Mouse (Mus musculus) adipocyte (in vitro differentiated cells): Measurements from ENCODE around the gene Arf4.

Experiments used
- DNase-seq: peaks from one replicate; pipeline ENCODE4 v3.0.0-alpha.2; 2016; ENCODE audit warnings: low spot score

Arf4 gene

DNA sequence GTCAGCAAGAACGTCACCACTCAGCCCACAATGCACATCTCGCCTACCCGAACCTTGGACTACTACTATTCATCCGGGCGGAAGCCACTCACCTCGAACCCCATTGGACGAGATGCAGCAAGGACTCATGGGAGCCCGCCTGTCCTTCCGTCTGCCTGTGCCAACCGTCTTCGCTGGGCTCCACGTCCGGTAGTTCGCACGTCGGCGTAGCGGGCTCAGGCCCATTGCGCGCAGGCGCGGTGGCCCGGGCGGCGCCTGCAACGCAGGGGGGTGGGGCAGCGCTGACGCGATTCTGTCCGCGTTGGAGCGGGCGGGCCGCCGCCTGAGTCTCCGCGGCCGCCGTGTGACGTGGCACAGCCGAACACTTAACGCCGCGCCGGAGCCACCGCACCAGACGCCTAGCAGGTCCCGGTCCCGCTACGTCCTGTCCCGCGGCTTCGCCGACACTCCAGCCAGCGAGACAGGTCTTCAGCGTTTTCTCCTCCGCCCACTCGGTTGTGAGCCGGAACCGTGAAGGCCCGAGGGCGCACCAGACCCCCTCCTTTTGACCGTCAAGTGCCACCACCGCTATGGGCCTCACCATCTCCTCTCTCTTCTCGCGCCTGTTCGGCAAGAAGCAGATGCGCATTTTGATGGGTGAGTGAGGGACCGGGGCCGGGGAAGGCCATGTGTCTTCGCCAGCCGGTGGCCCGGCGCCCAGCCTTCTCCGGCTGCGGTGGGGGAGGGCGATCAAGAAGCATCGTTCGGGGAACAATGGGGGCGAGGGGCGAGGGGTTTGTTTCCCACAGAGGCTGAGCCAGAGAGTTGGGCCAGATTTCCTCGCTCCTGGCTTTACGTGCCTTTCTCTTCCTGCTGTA, at the start of gene Arf4:
Gene Arf4 (plus strand): TSS at position 224 of the 857 bp plus-strand sequence.
- DNase-seq, result peak; percentile 99

DNA sequence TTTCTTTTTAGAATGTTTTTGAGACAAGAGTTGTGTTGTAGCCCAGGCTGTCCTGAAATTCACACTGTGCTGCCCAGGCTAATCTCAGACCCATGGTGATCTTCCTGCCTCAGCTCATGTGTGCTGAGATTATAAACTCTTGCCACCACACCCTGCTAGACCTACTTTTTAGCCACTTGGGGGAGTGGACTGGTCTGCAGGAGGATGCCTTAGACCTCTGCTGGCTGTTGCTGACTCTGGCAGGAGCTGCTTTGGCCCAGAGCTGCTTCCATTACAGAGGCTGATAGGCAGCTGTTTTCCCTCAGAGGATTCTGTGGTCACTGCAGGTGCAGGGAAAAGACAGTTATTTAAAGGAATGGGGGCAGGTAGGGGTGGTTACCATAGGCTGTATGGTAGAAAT, 46.5 kb upstream of the Arf4 start:
- DNase-seq, result no peak

DNA sequence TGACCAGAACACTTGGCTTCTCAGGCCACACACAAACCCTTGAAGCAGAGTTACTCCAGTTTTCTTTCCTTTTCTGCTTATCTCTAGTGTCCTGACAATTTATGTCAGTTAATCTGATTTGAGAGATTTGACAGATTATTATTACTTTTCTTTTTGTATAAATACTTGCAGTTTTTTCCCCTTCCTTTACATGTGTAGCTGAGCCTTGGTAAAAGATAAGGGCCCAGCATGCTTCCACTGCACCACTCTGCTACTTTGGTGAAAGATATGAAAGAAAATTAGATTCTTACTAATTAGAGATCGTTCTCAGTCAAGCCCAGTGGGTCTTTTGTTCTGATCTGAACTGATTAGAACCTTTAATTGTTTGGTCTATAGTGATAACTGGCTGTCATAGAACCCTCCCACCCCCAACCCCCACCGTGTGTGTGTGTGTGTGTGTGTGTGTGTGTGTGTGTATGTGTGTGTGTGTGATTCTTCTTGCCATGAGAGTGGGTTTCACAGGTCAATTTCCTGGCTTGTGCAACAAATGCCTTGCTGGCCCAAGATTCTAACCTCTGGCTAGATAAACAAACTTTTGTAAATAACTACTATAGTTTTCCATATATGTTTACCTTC, 44.5 kb upstream of the Arf4 start:
- no peak for DNase-seq

DNA sequence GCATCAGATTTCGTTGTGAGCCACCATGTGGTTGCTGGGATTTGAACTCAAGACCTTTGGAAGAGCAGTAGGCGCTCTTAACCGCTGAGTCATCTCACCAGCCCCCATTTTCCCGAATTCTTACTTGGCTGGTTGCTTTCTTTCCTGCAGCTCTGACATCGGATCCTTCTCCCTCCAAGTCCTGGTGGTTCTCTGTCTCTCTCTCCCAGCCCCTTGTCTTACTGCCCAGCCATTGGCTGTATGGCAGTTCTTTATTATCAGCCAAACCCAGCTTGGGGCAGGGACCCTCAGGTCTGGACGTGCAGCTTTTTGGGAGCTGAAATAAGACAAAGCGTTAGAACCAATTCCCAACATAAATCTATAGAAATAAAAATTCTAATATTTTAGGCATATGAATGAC, 42.7 kb upstream of the Arf4 start:
- DNase-seq, result no peak

DNA sequence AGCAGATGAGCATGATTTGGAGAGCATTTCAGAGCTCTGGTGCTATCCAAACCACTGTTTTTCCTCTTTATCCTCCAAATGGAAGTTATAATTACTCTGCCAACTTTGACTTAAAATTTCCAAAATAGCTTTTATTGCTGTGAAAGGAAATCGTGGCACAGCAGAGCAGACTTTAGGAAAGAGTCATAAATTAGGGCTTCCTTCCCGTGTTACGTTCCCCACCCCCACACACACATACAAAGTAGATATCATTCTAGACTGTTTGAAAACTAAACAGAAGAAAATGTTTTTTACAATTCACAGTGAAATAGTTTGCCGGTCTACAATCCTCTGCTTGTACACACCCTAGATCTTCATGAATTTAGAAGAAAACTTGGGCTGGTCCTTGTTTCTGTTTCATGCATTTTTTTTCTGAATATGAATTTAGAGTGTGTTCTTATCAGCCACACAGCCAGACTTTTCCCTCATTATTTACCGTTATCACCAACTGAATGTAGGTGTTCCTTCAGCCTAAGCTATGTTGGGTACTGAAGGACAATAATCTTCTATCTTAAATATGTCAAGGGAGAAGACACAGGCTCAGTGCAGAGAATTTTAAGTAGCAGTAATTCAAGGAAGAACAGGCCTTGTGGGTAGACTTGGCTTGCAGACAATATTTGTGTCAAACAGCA, 42.0 kb upstream of the Arf4 start:
- DNase-seq, result no peak

DNA sequence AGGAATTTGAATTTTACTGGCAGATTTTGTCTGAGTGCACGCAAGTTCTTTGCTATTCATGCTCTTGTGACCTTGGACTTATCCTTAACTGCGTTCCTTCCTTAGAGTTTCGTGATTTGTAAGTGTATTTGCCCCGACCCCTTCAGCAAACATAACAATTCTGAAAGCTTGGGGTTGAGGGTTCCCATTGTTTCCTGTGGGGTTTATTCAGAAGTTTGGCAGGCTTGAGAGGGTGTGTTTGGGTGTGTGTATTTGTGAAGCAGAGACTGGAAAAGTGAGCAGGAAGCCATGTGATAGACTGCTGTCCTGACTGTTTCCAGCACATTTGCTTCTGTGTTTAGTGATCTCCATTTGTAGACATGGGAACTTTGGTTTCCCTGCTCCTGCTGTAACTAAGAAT, 32.5 kb upstream of the Arf4 start:
- DNase-seq, result no peak

DNA sequence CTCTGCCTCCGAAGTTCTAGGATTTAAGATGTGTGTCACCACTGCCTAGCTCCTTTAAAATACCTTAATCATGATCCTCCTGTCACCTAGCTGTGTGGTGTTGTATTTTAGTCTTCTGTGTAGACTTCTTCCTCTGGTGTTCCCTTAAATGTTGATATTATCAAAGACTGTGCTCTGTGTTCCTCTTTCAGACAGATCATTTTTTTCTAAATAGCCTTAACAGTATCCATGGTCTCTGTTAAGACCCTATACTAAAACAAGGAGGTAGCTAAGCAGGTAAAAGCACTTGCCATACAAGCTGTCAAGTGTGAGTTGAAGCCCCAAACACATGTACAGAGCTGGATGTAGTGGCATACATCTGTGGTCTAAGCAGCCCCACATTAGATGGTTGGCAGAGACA, 28.2 kb upstream of the Arf4 start:
- DNase-seq, result no peak

DNA sequence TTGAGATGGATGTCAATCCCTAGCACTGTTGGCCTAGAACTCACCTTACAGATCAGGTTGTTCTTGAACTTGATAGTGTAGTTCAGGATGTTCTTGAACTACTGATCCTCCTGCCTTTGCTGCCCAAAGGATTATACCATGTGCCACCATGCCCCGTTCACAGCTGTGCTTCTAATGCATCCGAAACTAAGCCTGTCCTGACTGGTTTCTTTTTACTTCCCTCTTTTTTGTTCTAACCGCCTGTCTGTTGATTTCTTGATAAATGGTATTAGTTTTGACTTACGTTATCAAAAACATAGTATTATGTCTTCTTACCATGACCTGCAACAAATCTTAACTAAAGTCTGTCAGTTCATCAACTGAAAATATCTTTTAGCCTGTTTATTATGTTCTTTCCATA, 27.2 kb upstream of the Arf4 start:
- no peak for DNase-seq

DNA sequence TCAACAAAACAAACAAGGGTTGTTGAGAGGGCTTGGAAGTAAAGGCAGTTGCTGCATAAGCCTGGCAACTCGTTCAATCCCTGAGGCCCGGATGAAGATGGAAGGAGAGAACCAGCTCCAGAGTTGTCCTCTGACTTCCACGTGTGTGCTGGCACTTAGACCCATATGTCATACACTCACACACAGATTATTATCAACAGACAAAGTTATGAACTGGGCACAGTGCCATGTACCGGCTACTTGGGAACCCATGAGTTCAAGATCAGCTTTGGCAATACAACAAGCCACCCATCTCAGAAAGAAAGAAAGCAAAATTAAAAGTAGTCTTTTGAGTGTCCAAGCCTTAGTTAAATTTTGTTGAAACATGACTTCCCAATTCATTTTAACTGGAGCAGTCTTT, 12.6 kb upstream of the Arf4 start:
- no peak for DNase-seq

DNA sequence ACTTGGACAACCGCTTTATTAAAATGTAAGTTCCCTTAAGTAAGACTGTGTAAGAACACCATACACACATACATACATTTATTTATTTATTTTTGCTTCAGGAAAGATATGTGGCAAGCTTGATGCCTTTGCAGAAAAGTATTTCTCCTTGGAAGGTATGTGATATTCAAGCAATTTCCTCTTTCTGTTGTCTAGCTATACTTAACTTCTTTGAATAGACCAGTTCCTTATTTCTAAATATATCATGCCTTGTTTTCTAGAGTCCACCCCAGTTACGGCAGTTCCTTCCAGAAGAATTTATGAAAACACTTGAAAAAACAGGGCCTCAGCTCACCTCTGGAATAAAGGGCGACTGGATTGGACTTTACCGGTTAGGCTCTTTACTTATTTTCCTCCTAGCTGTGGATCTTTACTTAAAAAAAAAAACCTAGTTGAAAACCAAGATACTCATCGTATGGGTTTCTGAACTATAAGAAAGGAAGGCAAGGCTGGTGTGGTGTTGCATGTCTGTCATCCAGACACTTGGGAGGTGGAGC, 11.2 kb upstream of the Arf4 start:
- no peak for DNase-seq

DNA sequence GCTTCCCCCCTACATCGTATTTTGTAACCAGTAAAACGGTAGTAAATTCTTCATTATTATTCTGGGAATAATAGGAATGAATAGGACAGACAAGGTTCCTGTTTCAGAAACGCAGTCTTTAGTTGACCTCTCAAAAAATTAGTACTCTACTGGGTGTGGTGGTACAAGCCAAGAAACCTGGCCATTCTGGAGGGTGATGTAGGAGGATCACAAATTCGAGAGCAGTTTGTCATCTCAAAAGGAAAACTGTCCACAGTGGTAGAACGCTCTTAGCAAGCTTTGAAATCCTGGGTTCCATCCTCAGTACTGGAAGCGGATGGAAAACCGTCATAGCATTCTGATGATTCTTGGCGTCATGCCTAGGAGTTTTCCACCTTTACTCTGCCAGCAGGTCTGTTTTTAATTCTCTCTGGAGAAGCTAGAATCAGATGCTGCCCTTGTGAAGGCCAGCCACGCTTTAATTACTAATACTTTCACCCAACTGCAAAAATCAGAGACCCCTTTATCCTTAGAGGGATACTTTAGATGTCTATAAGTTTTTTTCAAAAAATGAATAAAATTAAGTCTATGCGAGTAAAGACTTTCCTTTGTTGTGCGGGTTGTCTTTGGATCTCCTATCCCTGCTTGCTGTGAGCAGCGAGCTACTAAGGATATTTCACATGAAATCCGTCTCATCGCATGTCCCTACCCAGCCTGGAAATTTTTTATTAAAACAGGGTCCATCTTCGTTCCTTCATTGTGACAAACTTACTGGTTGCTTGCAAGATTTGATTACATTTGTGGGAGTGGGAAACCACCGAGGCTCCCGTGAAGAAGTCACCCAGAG, 636 bp upstream of the Arf4 start:
- peak; percentile 62 for DNase-seq

DNA sequence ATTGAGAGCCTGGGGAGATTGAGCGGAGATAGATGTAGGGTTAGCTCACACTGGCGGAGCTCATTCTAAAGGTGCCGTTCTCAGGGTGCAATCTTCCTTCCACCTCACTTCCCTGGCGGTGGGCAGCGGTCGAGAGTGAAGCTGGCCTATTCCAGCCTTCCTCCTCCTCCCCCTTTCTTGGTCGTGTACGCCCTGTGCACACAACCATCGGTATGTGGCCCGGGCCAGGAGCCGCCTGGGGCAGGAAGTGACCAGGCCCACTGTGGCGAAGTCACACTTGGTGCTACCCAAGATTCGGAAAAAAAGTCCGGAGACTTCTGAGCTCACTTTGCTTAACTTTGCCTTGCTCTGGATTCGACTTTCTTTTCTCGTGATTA, 822 bp downstream of the Arf4 start:
- peak; percentile 67 for DNase-seq

DNA sequence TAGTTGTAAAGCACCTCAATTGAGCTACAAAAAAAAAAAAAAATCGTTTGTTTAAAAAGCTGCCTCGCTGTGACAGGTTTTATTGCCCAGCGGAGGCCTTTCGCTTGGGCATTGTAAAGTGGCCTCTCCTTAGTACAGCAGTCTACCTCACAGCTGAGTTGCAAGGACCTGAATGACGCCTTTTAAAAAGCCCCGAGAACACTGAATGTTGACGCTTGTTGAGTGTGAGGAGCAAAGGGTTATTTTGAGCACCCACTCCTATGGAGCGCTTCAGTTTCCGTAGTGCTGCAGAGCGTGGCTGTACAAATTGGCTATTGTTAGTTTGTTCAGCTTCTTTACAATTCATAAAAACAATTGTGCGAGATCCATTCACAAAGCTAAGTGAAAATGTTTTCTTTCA, 1.4 kb downstream of the Arf4 start:
- DNase-seq, result peak; percentile 30

DNA sequence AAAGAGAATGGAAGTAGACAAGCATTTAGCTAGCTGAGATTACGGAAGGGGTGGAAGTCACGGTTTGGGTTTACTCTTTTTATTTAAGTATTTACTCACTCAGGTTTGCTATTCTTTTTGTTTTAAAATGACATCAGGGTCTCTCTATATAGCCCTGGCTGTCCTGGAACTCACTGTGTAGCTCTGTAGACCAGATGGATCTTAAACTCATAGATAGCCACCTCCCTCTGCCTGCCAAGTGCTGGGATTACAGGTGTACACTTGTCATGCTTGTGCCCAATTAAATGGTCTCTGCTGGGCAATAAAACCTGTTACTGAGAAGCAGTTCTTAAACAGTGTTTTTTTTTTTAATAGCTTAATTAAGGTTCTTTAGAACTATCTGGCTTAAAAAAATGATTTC, 2.1 kb downstream of the Arf4 start:
- DNase-seq, result peak; percentile 42

DNA sequence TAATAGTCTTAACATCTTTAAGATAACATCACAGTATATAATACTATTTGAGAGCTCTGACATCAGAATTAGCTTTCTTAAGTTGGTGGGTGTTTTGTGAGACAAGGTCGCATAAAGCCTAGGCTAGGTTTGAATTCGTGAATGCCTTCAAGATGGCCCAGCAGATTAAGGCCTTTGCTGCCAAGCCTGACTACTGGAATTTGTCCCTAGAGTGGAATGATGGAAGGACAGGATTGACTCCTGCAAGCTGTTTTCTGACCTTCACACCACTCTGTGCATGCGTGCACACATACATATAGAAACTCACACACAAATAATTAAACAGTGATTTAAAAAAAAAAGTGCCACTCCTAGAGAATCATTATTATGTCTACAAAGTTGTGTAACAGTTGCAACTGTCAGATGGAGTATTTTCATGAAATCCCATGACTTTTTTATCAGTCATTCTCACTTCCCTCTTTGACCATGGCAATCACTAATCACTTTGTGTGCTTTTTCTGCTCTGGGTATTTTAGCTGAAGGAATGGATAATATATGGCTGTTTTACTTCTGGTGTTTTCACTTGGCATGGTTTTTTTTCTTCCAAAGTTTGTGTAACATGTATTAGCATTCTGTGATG, 5.2 kb downstream of the Arf4 start:
- DNase-seq, result no peak

DNA sequence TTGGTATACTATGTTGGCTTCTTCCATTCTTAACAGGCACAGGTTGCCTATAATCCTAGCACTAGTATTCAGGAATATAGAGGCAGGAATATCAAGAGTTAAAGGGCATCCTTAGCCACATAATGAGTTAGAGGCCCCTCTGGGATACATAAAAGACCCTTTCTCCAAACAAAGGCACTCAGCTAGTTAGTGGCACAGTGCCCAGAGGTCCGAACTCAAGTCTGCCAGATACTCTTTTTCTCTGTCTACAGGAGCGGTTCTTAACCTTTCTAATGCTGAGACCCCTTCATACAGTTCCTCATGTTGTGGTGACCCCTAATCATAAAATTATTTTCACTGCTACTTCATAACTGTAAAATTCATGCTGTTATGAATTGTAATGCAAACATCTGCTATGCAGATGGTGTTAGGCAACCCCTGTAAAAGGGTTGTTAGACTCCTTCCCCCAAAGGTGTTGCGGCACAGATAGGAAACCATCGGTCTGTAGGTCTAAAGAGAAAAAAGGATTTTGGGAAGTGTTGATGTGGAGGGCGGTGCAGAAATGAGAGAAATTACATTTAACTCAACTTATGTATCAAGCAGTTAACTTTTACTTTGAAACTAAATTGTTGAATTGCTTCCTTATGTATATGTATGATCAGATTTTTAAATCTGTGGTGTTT, 8.2 kb downstream of the Arf4 start:
- no peak for DNase-seq

DNA sequence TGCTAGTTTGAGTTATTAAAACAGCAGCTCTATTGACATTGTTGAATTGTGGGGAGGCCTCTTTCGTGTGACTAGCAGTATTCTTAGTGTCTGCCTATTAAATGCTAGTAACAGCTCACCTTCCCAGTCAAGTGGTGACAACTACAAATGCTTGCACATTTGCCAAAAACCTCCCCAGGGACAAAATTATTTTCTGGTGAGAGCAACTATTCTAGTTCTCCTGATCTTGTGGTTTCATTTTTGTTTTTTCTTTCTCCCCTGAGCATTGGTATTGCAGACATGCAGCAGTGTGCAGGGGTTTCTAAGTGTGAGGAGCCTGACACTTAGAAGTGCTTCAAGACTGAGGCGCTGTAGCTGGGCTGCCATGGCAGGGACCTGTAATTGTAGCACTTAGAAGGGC, 9.9 kb downstream of the Arf4 start:
- peak; percentile 52 for DNase-seq

DNA sequence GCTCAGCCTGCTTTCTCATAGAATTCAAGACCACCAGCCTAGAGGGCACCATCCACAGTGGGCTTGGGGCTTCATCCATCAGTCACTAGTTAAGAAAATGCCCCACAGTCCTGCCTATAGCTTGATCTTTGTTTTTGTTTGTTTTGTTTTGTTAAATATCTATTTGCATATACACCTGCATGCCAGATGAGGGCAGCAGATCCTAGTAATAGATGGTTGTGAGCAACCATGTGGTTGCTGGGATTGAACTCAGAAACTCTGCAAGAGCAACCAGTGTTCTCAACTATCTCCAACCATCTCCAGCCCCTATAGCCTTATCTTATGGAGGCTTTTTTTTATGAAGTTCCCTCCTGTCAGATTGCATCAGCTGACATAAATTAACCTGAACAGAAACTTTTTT, 14.0 kb downstream of the Arf4 start:
- DNase-seq, result no peak

DNA sequence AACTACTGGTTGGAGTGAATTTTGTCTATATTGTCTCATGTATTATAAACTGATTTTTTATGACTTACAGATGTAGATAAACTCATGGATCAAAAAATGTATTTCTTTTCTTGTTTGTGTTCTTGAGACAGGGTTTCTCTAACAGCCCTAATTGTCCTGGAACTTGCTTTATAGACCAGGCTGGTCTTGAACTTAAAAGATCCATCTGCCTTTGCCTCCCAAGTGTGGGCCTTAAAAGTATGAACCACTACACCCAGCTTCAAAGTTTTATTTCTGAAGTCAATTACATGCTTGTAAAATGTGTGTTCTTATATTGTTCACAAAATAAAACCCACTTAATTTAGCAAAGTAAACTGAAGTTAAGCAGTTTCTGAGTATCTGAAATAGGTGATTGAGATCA, 20.3 kb downstream of the Arf4 start:
- DNase-seq, result no peak

DNA sequence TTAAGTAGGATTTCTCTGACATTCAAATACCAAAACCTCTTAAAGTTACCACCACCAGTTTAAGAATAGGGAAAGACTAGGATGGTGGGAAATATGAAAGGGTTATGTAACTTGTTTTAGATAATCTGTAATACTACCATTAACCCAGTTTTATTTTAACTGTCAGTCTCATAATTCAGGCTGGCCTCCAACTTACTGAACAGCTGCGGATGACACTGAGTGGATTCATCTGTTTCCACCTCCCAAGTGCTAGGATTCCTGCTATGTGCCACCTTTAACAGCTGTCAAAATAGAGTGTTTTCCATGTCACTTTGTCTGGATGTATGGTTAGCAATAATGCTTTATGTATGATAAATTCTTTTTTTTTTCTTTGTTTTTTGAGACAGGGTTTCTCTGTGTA, 22.4 kb downstream of the Arf4 start:
- DNase-seq, result no peak

DNA sequence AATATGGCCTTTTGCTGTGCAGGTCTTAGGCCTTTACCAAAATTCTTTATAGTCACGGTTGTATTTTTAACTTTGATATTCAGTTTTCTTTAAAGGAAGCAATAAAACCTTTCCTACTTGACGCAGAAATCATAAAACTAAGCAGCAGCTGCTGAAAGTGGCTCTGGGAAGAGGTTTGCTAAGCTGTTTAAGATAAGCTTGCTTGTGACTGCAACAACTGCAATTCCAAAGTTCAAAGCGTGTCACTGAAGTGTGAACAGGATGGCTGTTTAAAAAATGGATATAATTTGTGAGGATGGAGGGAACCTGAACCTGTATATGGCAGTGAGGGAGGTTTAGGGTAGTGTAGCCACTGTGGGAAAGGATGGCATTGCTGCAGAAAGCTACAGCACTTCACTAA, 24.1 kb downstream of the Arf4 start:
- no peak for DNase-seq
